32 mouse cellular contexts compared by ENCODE assay signal in genomic region chr13:99782883-99783721, GRCm38 (mm10).
DNase-seq lines count a peak whose midpoint lies in the region; ATAC-seq lines count a peak whose summit lies in the region.
"Had no signal": no experiment of that assay in that cellular context is flagged by ENCODE, and none has a peak within 500 bp of the region (broad histone marks: within the 10 kb centered on the region; RNA-seq: fewer than 3 reads in every experiment).

No protein-coding gene starts in this region.

- H3K4me1 ChIP-seq in kidney, embryonic 16.5 days (ENCODE audit: insufficient read depth, low read length): 0 out of 2 replicates have a peak, but pooled peaks cover 8% of the 10 kb centered on the region
- H3K4me1 ChIP-seq in kidney, embryonic 15.5 days: peaks cover 9% of the 10 kb centered on the region; the same call in 1 of the 2 replicates
- H3K4me1 ChIP-seq in midbrain, embryonic 14.5 days (ENCODE audit: control insufficient read depth, insufficient read depth, low read length): peaks cover 21% of the 10 kb centered on the region
- peaks cover 28% of the 10 kb centered on the region for H3K4me1 ChIP-seq in midbrain, embryonic 13.5 days (replicated peaks)
- peaks cover 33% of the 10 kb centered on the region for H3K4me1 ChIP-seq in embryonic facial prominence, embryonic 10.5 days
- H3K4me1 ChIP-seq: liver, embryonic 15.5 days; lung, embryonic 15.5 days had no signal

- H3K4me3 ChIP-seq in kidney, embryonic 16.5 days (ENCODE audit: low read length): no peak overlapping the region
- no peak overlapping the region for H3K4me3 ChIP-seq in kidney, embryonic 15.5 days (replicated peaks)
- H3K4me3 ChIP-seq in midbrain, embryonic 14.5 days (replicated peaks; ENCODE audit: low read depth, low read length): no peak overlapping the region
- H3K4me3 ChIP-seq in midbrain, embryonic 13.5 days (replicated peaks): no peak overlapping the region
- no peak overlapping the region for H3K4me3 ChIP-seq in embryonic facial prominence, embryonic 10.5 days
- H3K4me3 ChIP-seq: embryonic facial prominence, embryonic 15.5 days; forebrain, embryonic 12.5 days; heart, embryonic 10.5 days; heart, embryonic 15.5 days; layer of hippocampus, adult 2 months; liver, embryonic 15.5 days; lung, embryonic 15.5 days; midbrain, embryonic 12.5 days; myocyte; neural tube, embryonic 12.5 days had no signal

- no peaks in the 10 kb centered on the region for H3K36me3 ChIP-seq in kidney, embryonic 16.5 days (ENCODE audit: insufficient read depth, low read length)
- H3K36me3 ChIP-seq in kidney, embryonic 15.5 days: no peaks in the 10 kb centered on the region
- H3K36me3 ChIP-seq in midbrain, embryonic 14.5 days (ENCODE audit: control insufficient read depth, insufficient read depth, low read length): no peaks in the 10 kb centered on the region
- H3K36me3 ChIP-seq in midbrain, embryonic 13.5 days: no peaks in the 10 kb centered on the region
- H3K36me3 ChIP-seq in embryonic facial prominence, embryonic 10.5 days (replicated peaks): no peaks in the 10 kb centered on the region
- H3K36me3 ChIP-seq: embryonic facial prominence, embryonic 15.5 days; forebrain, embryonic 12.5 days; heart, embryonic 10.5 days; heart, embryonic 15.5 days; liver, embryonic 15.5 days; lung, embryonic 15.5 days; midbrain, embryonic 12.5 days; neural tube, embryonic 12.5 days had no signal

- DNase-seq in midbrain, embryonic 14.5 days: peak; percentile 61
- DNase-seq in embryonic facial prominence, embryonic 10.5 days (ENCODE audit: low spot score): peak; percentile 36
- no peak for DNase-seq in thymus, postnatal 10 days (ENCODE audit: low spot score in 2 of 2)
- no peak for DNase-seq in spleen, postnatal 10 days (ENCODE audit: low spot score in 2 of 2)
- DNase-seq: adrenal gland, adult 2 months; adrenal gland, postnatal 36 days; cerebellum, adult 2 months; cerebellum, postnatal 25 days; gastrocnemius, postnatal 10 days; kidney, adult 18-20 months; kidney, postnatal 36 days; liver; right cerebral cortex, adult 18-20 months; right cerebral cortex, postnatal 4 days; thymus, adult 2 months; thymus, postnatal 4 days had no signal

- no peak overlapping the region for H3K9ac ChIP-seq in kidney, embryonic 16.5 days (replicated peaks; ENCODE audit: low read length)
- no peak overlapping the region for H3K9ac ChIP-seq in kidney, embryonic 15.5 days
- H3K9ac ChIP-seq in midbrain, embryonic 14.5 days (replicated peaks; ENCODE audit: low read length): no peak overlapping the region
- H3K9ac ChIP-seq in midbrain, embryonic 13.5 days (replicated peaks): no peak overlapping the region
- H3K9ac ChIP-seq: embryonic facial prominence, embryonic 15.5 days; forebrain, embryonic 12.5 days; heart, embryonic 15.5 days; liver, embryonic 15.5 days; lung, embryonic 15.5 days; midbrain, embryonic 12.5 days; neural tube, embryonic 12.5 days had no signal

- H3K4me2 ChIP-seq in kidney, embryonic 16.5 days (replicated peaks; ENCODE audit: low read depth, low read length): no peak overlapping the region
- H3K4me2 ChIP-seq in kidney, embryonic 15.5 days: no peak overlapping the region
- H3K4me2 ChIP-seq in midbrain, embryonic 14.5 days (ENCODE audit: low read length): no peak overlapping the region
- no peak overlapping the region for H3K4me2 ChIP-seq in midbrain, embryonic 13.5 days (replicated peaks)
- H3K4me2 ChIP-seq: embryonic facial prominence, embryonic 15.5 days; forebrain, embryonic 12.5 days; heart, embryonic 15.5 days; liver, embryonic 15.5 days; lung, embryonic 15.5 days; midbrain, embryonic 12.5 days; neural tube, embryonic 12.5 days had no signal

- no peaks in the 10 kb centered on the region for H3K27me3 ChIP-seq in kidney, embryonic 16.5 days (ENCODE audit: insufficient read depth, low read length)
- H3K27me3 ChIP-seq in kidney, embryonic 15.5 days: no peaks in the 10 kb centered on the region
- no peaks in the 10 kb centered on the region for H3K27me3 ChIP-seq in midbrain, embryonic 14.5 days (ENCODE audit: control insufficient read depth, insufficient read depth, low read length)
- H3K27me3 ChIP-seq in midbrain, embryonic 13.5 days: no peaks in the 10 kb centered on the region
- no peaks in the 10 kb centered on the region for H3K27me3 ChIP-seq in embryonic facial prominence, embryonic 10.5 days (replicated peaks; ENCODE audit: low read depth, poor library complexity, severe bottlenecking)
- H3K27me3 ChIP-seq: embryonic facial prominence, embryonic 15.5 days; forebrain, embryonic 12.5 days; heart, embryonic 15.5 days; lung, embryonic 15.5 days; midbrain, embryonic 12.5 days; neural tube, embryonic 12.5 days had no signal

- peak; percentile 19; the same call in 1 of the 2 replicates for ATAC-seq in kidney, embryonic 16.5 days (ENCODE audit: low FRiP score, low TSS enrichment)
- ATAC-seq in kidney, embryonic 15.5 days (replicated peaks; ENCODE audit: low FRiP score): no peak
- no peak for ATAC-seq in midbrain, embryonic 14.5 days (ENCODE audit: low FRiP score, low TSS enrichment)
- no peak for ATAC-seq in midbrain, embryonic 13.5 days
- ATAC-seq: activated CD4-positive, CD25-positive, alpha-beta regulatory T cell, adult 4 months; CD4-positive, CD25-positive, alpha-beta regulatory T cell, adult 4 months; hindbrain, embryonic 16.5 days had no signal

- WGBS in kidney, embryonic 16.5 days: 49% methylated on average over 15 of the region's 15 CpGs
- WGBS in kidney, embryonic 15.5 days: 51% methylated on average over 15 of the region's 15 CpGs
- WGBS in midbrain, embryonic 14.5 days: 76% methylated on average over 15 of the region's 15 CpGs
- WGBS in midbrain, embryonic 13.5 days: 74% methylated on average over 15 of the region's 15 CpGs
- 71% methylated on average over 15 of the region's 15 CpGs for WGBS in embryonic facial prominence, embryonic 10.5 days

- no peaks in the 10 kb centered on the region for H3K9me3 ChIP-seq in kidney, embryonic 16.5 days (ENCODE audit: low read length)
- no peaks in the 10 kb centered on the region for H3K9me3 ChIP-seq in kidney, embryonic 15.5 days (replicated peaks)
- H3K9me3 ChIP-seq in midbrain, embryonic 14.5 days (ENCODE audit: control insufficient read depth, low read length): no peaks in the 10 kb centered on the region
- no peaks in the 10 kb centered on the region for H3K9me3 ChIP-seq in midbrain, embryonic 13.5 days
- H3K9me3 ChIP-seq in embryonic facial prominence, embryonic 10.5 days: no peaks in the 10 kb centered on the region
- H3K9me3 ChIP-seq: embryonic facial prominence, embryonic 15.5 days; forebrain, embryonic 12.5 days; heart, embryonic 10.5 days; heart, embryonic 15.5 days; liver, embryonic 15.5 days; lung, embryonic 15.5 days; midbrain, embryonic 12.5 days; neural tube, embryonic 12.5 days had no signal

- H3K27ac ChIP-seq in kidney, embryonic 16.5 days (ENCODE audit: low read length): no peak overlapping the region
- no peak overlapping the region for H3K27ac ChIP-seq in kidney, embryonic 15.5 days
- H3K27ac ChIP-seq in midbrain, embryonic 14.5 days (replicated peaks; ENCODE audit: low read depth, low read length): no peak overlapping the region
- no peak overlapping the region for H3K27ac ChIP-seq in midbrain, embryonic 13.5 days
- no peak overlapping the region for H3K27ac ChIP-seq in embryonic facial prominence, embryonic 10.5 days (replicated peaks)
- H3K27ac ChIP-seq: embryonic facial prominence, embryonic 15.5 days; forebrain, embryonic 12.5 days; heart, embryonic 10.5 days; heart, embryonic 15.5 days; layer of hippocampus, adult 2 months; liver, embryonic 15.5 days; lung, embryonic 15.5 days; midbrain, embryonic 12.5 days; neural tube, embryonic 12.5 days had no signal

Comparison
In these comparisons a context has a peak if more than half of its experiments do, and no peak if none do; other contexts are left out.
1. DNase-seq: peak in midbrain, embryonic 14.5 days (single experiment) and embryonic facial prominence, embryonic 10.5 days (single experiment); none in thymus, postnatal 10 days (0 of 2) and spleen, postnatal 10 days (0 of 2).